Mouse (Mus musculus) embryonic facial prominence, embryonic 14.5 days (tissue): ENCODE measurements around the gene Mxi1. TPM values are rescaled to one million over a fixed set of nuclear protein-coding genes. Genes with fewer than 3 reads are reported as not detected.

ENCODE experiments used
- ATAC-seq: fragments of 200-750 bp; cut with Nextera tagmentation; 2 replicates; pipeline ENCODE4 v1.8.0; 2017; ENCODE audit warnings: low read depth, moderate number of reproducible peaks, moderate TSS enrichment
- DNase-seq: peaks from one replicate; pipeline ENCODE4 v3.0.0-alpha.2; 2015; ENCODE audit warnings: low spot score
- H3K27ac ChIP-seq: fragments of 300-500 bp; sonication (generic); replicated peaks from 2 replicates; pipeline ENCODE4 v1.5.1; 2014; ENCODE audit warnings: low read depth, mild to moderate bottlenecking, low read length, moderate library complexity
- H3K27me3 ChIP-seq: fragments of 300-500 bp; sonication (generic); replicated peaks from 2 replicates; pipeline ENCODE4 v1.6.1; 2014; ENCODE audit warnings: low read length; ENCODE audit not compliant: control insufficient read depth, insufficient read depth
- H3K36me3 ChIP-seq: fragments of 300-500 bp; sonication (generic); 2 replicates; pipeline ENCODE4 v1.6.1; 2014; ENCODE audit warnings: low read length, mixed read lengths; ENCODE audit not compliant: control insufficient read depth, insufficient read depth
- H3K4me1 ChIP-seq: fragments of 300-500 bp; sonication (generic); 2 replicates; pipeline ENCODE4 v1.6.1; 2014; ENCODE audit warnings: antibody characterized with exemption, low read length; ENCODE audit not compliant: control insufficient read depth, insufficient read depth
- H3K4me2 ChIP-seq: fragments of 300-500 bp; sonication (generic); 2 replicates; pipeline ENCODE4 v1.6.1; 2014; ENCODE audit warnings: low read depth, mild to moderate bottlenecking, low read length, moderate library complexity, mixed read lengths
- H3K4me3 ChIP-seq: fragments of 300-500 bp; sonication (generic); 2 replicates; pipeline ENCODE4 v1.5.1; 2014; ENCODE audit warnings: low read depth, mild to moderate bottlenecking, low read length
- H3K9ac ChIP-seq: fragments of 300-500 bp; sonication (generic); 2 replicates; pipeline ENCODE4 v1.6.1; 2014; ENCODE audit warnings: low read depth, mild to moderate bottlenecking, low read length, moderate library complexity, mixed read lengths
- H3K9me3 ChIP-seq: fragments of 300-500 bp; sonication (generic); 2 replicates; pipeline ENCODE4 v1.6.1; 2016; ENCODE audit warnings: low read length; ENCODE audit not compliant: control insufficient read depth
- WGBS: fragments of 180-500 bp; shearing (Covaris S2); extraction: QIAGEN DNeasy Blood & Tissue Kit; methylation state at CpG from one replicate; pipeline ENCODE4 v1.1.7; 2014; 5-methylcytosine and 5-hydroxymethylcytosine counted together
- polyA plus RNA-seq: library from polyadenylated mRNA; unstranded; fragments of >200 nt; fragmentation: Nextera tagmentation; extraction: Ambion mirVana; gene quantifications from 2 replicates; pipeline ENCODE4 v1.2.1, GENCODE M21; 2014

The Mxi1 gene
- 36.0 and 36.6 TPM in 2 replicates for polyA plus RNA-seq

DNA sequence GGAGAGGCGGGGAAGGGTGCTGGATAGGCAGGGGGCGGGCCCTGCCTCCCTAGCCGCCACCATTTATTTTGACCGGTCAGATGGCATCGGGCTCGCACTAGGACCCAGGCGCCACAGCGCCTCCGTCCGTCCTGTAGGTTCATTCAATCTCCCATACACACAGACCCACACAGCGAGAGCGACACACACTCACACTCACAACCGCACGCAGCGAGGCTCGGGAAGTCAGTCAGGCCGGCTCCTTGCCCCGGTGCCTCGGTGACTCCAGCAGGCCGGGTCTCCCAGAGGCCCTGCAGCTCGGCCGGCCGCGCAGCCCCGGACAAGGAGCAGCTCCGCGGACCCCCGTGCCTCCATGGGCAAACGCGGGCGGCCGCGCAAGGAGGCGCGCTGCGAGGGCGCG lies at the start of gene Mxi1:
Mxi1 (plus strand) TSS at position 171 of the 400 bp plus-strand sequence.
- peak within 1 kb of the TSS; percentile 95 for H3K4me2 ChIP-seq
- H3K27me3 ChIP-seq, result no peaks in the 10 kb centered on the region
- H3K4me3 ChIP-seq, result peak within 1 kb of the TSS; percentile 91
- H3K9me3 ChIP-seq, result no peaks in the 10 kb centered on the region
- H3K36me3 ChIP-seq, result no peaks in the 10 kb centered on the region
- peak within 1 kb of the TSS; percentile 99 for H3K27ac ChIP-seq
- peak; percentile 74 for ATAC-seq
- under 1% methylated on average over 30 of the region's 38 CpGs for WGBS
- peak; percentile 95 for DNase-seq
- peak within 1 kb of the TSS; percentile 92 for H3K9ac ChIP-seq
- peaks cover 17% of the 10 kb centered on the region for H3K4me1 ChIP-seq

DNA sequence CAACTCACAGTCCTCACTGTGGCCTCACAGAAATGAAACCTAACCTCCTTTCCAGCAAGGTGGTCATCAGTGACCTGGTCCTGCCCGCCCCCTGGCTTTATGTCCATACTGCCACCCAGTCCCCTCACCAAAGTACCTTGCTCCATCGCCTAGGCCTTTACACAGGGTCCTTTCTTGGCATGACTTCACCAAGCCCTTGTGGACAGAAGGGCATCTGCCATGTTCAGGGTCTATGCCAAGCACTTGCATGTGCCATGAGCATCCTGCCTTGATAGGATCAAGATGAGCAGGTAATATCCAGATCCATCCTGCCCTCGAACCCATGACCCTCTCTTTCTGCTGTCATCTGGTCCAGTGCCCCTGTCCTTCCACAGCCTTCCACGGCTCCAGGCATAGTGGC lies 49.5 kb upstream of the Mxi1 start:
- H3K4me1 ChIP-seq, result no peaks in the 10 kb centered on the region
- DNase-seq (no peak), ATAC-seq (no peak)
- H3K36me3 ChIP-seq, result no peaks in the 10 kb centered on the region
- no peak overlapping the region for H3K27ac ChIP-seq
- H3K27me3 ChIP-seq, result no peaks in the 10 kb centered on the region
- H3K9ac ChIP-seq, result no peak overlapping the region
- 0 out of 2 replicates have a peak, but pooled peaks cover 4% of the 10 kb centered on the region for H3K9me3 ChIP-seq
- WGBS, result 85% methylated on average over 4 of the region's 4 CpGs
- H3K4me2 ChIP-seq, result no peak overlapping the region
- no peak overlapping the region for H3K4me3 ChIP-seq

DNA sequence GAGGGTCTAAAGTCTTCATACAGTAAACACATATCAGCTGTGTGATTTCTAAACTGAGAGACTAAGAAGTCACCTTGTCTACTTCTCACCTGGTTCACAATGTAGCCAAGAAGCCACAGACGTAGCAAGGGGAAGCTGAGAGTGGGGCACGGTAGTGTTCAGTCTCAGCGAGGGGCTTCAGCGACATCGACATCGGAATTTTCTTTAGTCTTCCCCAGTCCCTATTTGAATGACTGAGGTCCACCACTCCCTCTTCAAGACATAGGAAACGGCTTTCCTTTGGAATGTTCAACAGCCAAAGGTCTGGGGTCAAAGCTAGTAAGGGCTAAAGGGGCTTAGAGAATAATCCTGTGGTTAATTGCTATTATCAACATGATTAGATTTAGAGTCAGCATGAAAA lies 48.3 kb upstream of the Mxi1 start:
- WGBS, result 79% methylated on average over 7 of the region's 7 CpGs
- no peak for DNase-seq
- no peaks in the 10 kb centered on the region for H3K4me1 ChIP-seq
- no peaks in the 10 kb centered on the region for H3K36me3 ChIP-seq
- H3K9ac ChIP-seq, result no peak overlapping the region
- no peak for ATAC-seq
- no peaks in the 10 kb centered on the region for H3K27me3 ChIP-seq
- no peak overlapping the region for H3K27ac ChIP-seq
- H3K4me3 ChIP-seq, result no peak overlapping the region
- no peaks in the 10 kb centered on the region for H3K9me3 ChIP-seq
- no peak overlapping the region for H3K4me2 ChIP-seq

DNA sequence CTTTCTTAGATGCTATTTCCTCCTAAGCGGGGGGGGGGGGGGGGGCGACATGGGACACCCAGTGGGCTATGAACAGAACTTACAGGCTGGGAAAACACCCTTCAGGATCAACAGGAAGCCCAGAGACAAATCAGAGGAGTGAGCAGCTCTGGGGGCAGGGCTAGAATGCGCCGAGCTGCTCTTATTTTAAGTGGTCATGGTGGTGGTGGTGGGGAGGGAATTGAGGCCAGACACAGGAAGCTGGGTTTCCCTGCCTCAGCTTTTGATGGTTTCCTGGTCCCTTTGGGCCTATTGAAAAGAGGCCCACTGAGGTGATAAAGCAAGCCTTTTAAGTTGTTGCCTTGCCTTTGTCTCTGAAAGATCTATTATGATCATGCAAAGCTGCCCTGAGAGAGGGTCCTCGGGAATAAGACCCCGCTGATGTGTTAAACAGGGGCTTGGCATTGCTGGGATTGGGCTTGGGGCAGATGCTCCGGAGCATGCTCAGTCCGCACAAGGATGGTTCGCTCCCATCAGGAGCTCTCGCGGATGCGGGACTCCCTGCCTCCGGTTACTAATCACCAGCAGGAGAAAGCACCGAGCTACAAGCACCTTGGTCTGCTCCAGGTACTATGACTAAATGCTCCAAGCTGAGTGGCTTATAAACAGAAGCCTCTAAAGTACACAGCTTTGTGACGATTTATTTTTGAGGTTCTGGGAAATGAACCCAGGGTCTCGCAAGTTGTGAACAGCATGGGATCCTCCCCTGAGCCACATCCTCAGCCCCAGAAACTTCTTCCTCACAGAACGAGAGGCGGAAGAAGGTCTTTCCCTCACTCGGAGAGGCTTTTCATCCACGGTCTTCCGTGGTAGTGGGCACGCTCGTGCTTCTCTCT lies 46.2 kb upstream of the Mxi1 start:
- H3K4me2 ChIP-seq, result no peak overlapping the region
- no peak for ATAC-seq
- WGBS, result 35% methylated on average over 23 of the region's 23 CpGs

DNA sequence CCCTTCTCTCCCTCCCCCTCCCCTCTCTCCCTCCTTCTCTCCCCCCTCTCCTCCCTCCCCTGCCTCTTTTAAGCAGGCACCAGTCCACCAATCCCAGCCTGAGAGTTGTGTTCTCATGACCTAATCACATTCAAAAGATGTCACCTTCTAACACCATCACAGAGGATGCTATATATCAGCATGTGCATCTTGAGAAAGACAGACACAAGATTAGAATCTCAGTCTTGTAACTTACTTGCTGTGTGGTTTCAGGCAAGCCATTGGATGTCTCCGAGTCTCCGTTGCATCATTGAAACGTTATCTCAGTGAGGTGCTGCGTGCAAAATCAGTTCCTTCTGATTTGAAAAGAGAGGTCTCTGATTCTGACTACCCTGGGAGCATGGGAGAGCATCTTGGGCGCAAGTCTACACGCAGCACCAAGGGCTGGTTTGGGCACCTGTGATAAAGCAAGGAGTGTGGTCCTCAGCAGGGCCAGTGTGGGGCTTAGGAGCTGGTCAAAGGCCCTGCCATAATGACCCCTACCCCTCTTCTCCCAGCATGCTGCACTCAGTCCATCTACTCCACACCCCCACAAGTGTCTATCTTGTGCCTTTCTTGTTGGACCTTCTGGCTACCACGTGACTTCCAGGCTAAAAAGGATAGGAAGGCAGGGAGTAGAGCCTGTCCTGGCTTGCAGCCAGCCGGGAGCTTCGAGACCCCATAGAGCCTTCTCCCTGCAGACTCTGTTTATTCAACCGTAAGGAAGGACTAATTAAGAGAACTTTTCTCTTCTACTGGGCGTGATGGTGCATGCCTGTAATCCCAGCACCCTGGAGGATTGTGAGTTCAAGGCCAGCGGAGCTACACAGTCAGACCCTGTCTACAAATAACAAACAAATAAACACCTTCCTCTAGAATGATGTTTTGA lies 45.2 kb upstream of the Mxi1 start:
- H3K4me1 ChIP-seq, result no peaks in the 10 kb centered on the region
- no peak overlapping the region for H3K27ac ChIP-seq
- DNase-seq (peak; percentile 67), ATAC-seq (peak; percentile 66)
- WGBS, result 54% methylated on average over 12 of the region's 12 CpGs
- no peaks in the 10 kb centered on the region for H3K27me3 ChIP-seq
- H3K36me3 ChIP-seq, result no peaks in the 10 kb centered on the region
- no peak overlapping the region for H3K4me2 ChIP-seq
- H3K4me3 ChIP-seq, result no peak overlapping the region
- H3K9ac ChIP-seq, result no peak overlapping the region
- H3K9me3 ChIP-seq, result no peaks in the 10 kb centered on the region

More for the DNA sequence above, 46.2 kb upstream of the Mxi1 start:
- Histone ChIP-seq H3K9me3 (no peaks in the 10 kb centered on the region), H3K27me3 (no peaks in the 10 kb centered on the region), H3K27ac (no peak overlapping the region), H3K9ac (no peak overlapping the region), H3K4me3 (no peak overlapping the region), H3K36me3 (no peaks in the 10 kb centered on the region), H3K4me1 (no peaks in the 10 kb centered on the region)
- no peak for DNase-seq

DNA sequence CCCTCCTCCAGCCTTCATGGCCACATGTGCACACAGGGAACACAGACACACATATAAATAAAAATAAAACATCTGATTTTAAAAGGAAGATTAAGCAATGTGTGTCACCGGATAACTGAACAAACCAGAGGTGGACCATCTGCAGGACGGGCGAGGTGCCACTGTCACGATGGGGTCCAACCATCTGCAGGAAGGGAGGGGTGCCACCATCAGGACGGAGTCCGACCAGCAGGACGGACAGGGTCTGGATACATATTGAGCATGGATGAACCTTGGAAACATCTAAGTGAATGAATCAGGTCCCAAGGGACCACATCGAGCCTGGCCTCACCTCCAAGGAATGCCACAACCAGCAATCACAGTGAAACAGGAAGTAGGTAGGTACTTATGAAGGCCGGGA lies 43.0 kb upstream of the Mxi1 start:
- DNase-seq (no peak), ATAC-seq (no peak)
- H3K9me3 ChIP-seq, result no peaks in the 10 kb centered on the region
- no peak overlapping the region for H3K4me2 ChIP-seq
- no peaks in the 10 kb centered on the region for H3K36me3 ChIP-seq
- 87% methylated on average over 9 of the region's 9 CpGs for WGBS
- H3K9ac ChIP-seq, result no peak overlapping the region
- no peak overlapping the region for H3K27ac ChIP-seq
- no peaks in the 10 kb centered on the region for H3K27me3 ChIP-seq
- no peaks in the 10 kb centered on the region for H3K4me1 ChIP-seq
- no peak overlapping the region for H3K4me3 ChIP-seq

DNA sequence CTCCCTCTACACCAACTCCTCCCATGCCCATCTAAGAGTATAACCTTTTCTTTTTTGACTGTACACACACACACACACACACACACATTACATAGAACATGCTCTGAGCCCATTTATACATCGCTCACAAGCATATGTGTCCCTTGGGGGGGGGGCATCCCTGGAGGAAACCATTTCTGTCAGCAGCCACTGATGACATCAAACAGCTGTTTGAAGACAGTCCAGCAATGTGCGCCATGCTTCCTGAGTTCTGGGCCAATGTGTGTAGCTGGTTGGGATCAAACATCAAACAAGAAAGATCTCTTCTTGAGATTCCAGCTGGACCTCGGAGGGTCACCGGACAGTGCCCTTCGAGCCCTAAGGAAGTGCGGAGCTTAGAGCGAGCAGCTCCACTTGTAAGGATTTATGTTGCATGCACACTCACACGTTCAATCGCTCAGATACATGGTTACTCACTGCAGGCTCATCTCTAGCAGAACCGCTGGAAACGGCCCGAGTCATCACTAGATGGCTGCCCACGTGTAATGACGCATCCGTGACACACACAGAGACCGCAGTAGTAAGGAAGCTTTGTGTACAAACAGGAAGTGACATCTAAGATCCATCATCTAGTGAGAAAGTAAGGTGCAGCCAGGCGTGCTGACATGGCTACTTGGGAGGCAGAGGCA lies 37.1 kb upstream of the Mxi1 start:
- H3K27ac ChIP-seq, result no peak overlapping the region
- 87% methylated on average over 17 of the region's 17 CpGs for WGBS
- ATAC-seq (no peak), DNase-seq (no peak)
- H3K9me3 ChIP-seq, result no peaks in the 10 kb centered on the region
- H3K4me2 ChIP-seq, result no peak overlapping the region
- no peak overlapping the region for H3K4me3 ChIP-seq
- H3K9ac ChIP-seq, result no peak overlapping the region
- H3K27me3 ChIP-seq, result no peaks in the 10 kb centered on the region
- H3K4me1 ChIP-seq, result 0 out of 2 replicates have a peak, but pooled peaks cover under 1% of the 10 kb centered on the region
- H3K36me3 ChIP-seq, result no peaks in the 10 kb centered on the region

DNA sequence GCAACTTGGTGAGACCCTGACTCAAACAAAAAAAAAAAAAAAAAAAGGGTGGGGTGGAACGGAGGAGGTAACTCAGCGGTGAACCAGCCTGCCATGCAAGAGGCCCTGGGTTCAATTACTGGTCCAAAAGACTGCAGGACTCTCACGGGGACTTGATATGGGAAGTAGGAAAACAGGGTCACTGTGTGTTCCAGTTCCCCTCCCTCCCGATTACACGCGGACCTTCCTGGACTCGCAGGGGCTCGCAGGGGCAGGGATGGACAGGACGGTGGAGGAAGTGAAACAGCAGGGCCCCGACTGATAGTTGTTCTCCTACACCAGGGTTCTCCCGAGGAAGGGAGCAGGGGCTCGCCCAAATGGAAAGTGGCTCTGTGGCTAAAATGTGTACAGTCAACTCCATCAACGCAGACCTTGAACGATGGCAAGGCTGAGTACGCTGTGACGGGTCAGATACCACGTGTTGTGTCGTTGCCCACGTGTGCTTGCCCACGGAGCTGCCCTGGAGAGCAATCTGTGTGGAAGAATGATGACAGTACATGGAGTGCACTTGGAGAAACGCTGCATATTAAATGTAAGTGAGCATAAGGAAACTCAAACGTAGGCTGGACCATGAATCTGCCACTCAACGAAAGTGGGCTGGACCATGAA lies 36.4 kb upstream of the Mxi1 start:
- H3K4me2 ChIP-seq, result no peak overlapping the region
- H3K27ac ChIP-seq, result no peak overlapping the region
- H3K36me3 ChIP-seq, result no peaks in the 10 kb centered on the region
- no peak overlapping the region for H3K9ac ChIP-seq
- peaks cover 7% of the 10 kb centered on the region; the same call in 1 of the 2 replicates for H3K4me1 ChIP-seq
- no peaks in the 10 kb centered on the region for H3K9me3 ChIP-seq
- 81% methylated on average over 23 of the region's 23 CpGs for WGBS
- no peaks in the 10 kb centered on the region for H3K27me3 ChIP-seq
- no peak overlapping the region for H3K4me3 ChIP-seq
- ATAC-seq (no peak), DNase-seq (no peak)
